In the genomic region with DNA sequence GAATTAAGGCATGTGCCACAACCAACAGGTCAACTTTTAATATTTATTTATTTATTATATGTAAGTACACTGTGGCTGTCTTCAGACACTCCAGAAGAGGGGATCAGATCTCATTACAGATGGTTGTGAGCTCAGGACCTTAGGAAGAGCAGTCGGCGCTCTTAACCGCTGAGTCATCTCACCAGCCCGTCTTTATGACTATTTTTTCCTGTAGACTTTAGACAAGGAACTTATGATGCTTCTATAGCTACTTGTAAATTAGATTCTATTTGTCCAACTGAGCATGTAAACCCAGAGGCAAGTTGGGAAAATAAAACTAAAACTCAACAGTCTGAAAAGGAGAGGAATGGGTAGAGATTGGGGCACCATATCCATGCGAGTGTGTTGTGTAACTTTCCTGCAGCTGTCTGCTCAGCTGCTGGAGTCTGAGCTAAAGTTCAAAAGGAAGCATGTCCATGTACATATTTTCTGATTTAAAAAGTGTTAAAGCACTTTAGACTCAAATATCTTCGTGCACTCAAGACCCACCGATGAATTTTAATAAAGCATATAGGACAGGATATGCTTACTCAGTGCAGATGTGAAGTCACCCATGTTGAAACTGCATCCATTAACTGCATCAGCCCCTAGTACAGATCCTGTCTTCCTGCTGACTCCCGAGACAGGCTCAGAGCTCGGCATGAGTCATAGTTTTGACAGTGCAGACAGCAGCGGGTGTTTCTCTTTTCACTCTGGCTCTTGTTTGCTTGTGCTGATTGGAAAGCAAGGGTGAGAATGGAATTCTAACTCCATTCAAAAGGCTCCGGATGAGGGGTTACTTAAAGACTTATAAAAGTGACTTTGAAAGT, we compare ENCODE assay signal across 11 mouse cellular contexts.
DNase-seq lines count a peak whose midpoint lies in the region; ATAC-seq lines count a peak whose summit lies in the region.
"Had no signal": no experiment of that assay in that cellular context is flagged by ENCODE, and none has a peak within 500 bp of the region (broad histone marks: within the 10 kb centered on the region; RNA-seq: fewer than 3 reads in every experiment).

No protein-coding gene starts in this region.

- no peaks in the 10 kb centered on the region for H3K36me3 ChIP-seq in stomach, embryonic 14.5 days (ENCODE audit: control insufficient read depth, insufficient read depth, low read length)
- H3K36me3 ChIP-seq in forebrain, embryonic 16.5 days (ENCODE audit: control insufficient read depth, insufficient read depth), result no peaks in the 10 kb centered on the region
- H3K36me3 ChIP-seq: limb, embryonic 12.5 days had no signal

- peak; percentile 5 for DNase-seq in adrenal gland, postnatal 10 days
- DNase-seq in adrenal gland, adult 8-10 months, result no peak
- peak; percentile 8 to 47 for DNase-seq in left cerebral cortex, postnatal 25 days (ENCODE audit: low spot score in 2 of 2)
- no peak for DNase-seq in left cerebral cortex, postnatal 10 days (ENCODE audit: extremely low spot score in 1 of 2, low spot score in 2 of 2)
- DNase-seq in fibroblast of lung, adult 2 months (ENCODE audit: low read depth), result peak; percentile 54
- DNase-seq in spleen, postnatal 36 days (ENCODE audit: low spot score in 2 of 2), result no peak
- DNase-seq: midbrain, embryonic 14.5 days had no signal

- H3K4me1 ChIP-seq in stomach, embryonic 14.5 days (ENCODE audit: control insufficient read depth, insufficient read depth, low read length), result no peaks in the 10 kb centered on the region
- no peaks in the 10 kb centered on the region for H3K4me1 ChIP-seq in forebrain, embryonic 16.5 days (replicated peaks; ENCODE audit: control insufficient read depth, insufficient read depth, low read length)
- H3K4me1 ChIP-seq: limb, embryonic 12.5 days had no signal

- 69% methylated on average over 11 of the region's 11 CpGs for WGBS in stomach, embryonic 14.5 days
- WGBS in forebrain, embryonic 16.5 days, result 61% methylated on average over 11 of the region's 11 CpGs

- H3K27me3 ChIP-seq in stomach, embryonic 14.5 days (ENCODE audit: control insufficient read depth, insufficient read depth, low read length), result no peaks in the 10 kb centered on the region
- H3K27me3 ChIP-seq in forebrain, embryonic 16.5 days (replicated peaks; ENCODE audit: control insufficient read depth, insufficient read depth, low read length), result no peaks in the 10 kb centered on the region
- H3K27me3 ChIP-seq: limb, embryonic 12.5 days had no signal

- no peak overlapping the region for H3K9ac ChIP-seq in stomach, embryonic 14.5 days (replicated peaks; ENCODE audit: low read depth, low read length)
- no peak overlapping the region for H3K9ac ChIP-seq in forebrain, embryonic 16.5 days (replicated peaks; ENCODE audit: low read depth, low read length)
- H3K9ac ChIP-seq: limb, embryonic 12.5 days had no signal

- no peak overlapping the region for H3K27ac ChIP-seq in stomach, embryonic 14.5 days (ENCODE audit: low read length)
- H3K27ac ChIP-seq in forebrain, embryonic 16.5 days (ENCODE audit: low read length), result no peak overlapping the region
- H3K27ac ChIP-seq: limb, embryonic 12.5 days had no signal

- peak; percentile 71; the same call in 1 of the 2 replicates for ATAC-seq in stomach, embryonic 14.5 days (ENCODE audit: insufficient number of reproducible peaks, insufficient read depth, low FRiP score, low read depth)
- no peak for ATAC-seq in forebrain, embryonic 16.5 days
- ATAC-seq: inflammation-experienced regulatory T-cells, adult 6 months had no signal

- no peak overlapping the region for H3K4me3 ChIP-seq in stomach, embryonic 14.5 days (ENCODE audit: low read depth, low read length)
- H3K4me3 ChIP-seq in forebrain, embryonic 16.5 days (replicated peaks; ENCODE audit: low read length), result no peak overlapping the region
- H3K4me3 ChIP-seq: limb, embryonic 12.5 days had no signal

- H3K9me3 ChIP-seq in stomach, embryonic 14.5 days (ENCODE audit: control insufficient read depth, low read depth, low read length), result no peaks in the 10 kb centered on the region
- no peaks in the 10 kb centered on the region for H3K9me3 ChIP-seq in forebrain, embryonic 16.5 days (ENCODE audit: control insufficient read depth, low read length)
- H3K9me3 ChIP-seq: limb, embryonic 12.5 days had no signal

- H3K4me2 ChIP-seq in stomach, embryonic 14.5 days (replicated peaks; ENCODE audit: low read depth, low read length), result no peak overlapping the region
- H3K4me2 ChIP-seq in forebrain, embryonic 16.5 days (ENCODE audit: low read length), result no peak overlapping the region
- H3K4me2 ChIP-seq: limb, embryonic 12.5 days had no signal

- intact Hi-C loops in left cerebral cortex, postnatal 25 days (cut with DNase I), result no loop called here
- intact Hi-C loops in left cerebral cortex, postnatal 10 days (cut with DNase I), result no loop called here

Comparison
In these comparisons a context has a peak if more than half of its experiments do, and no peak if none do; other contexts are left out.
1. DNase-seq: peak in adrenal gland, postnatal 10 days (single experiment), left cerebral cortex, postnatal 25 days (2 of 2) and fibroblast of lung, adult 2 months (single experiment); none in adrenal gland, adult 8-10 months (single experiment), left cerebral cortex, postnatal 10 days (0 of 2) and spleen, postnatal 36 days (0 of 2).